Mouse (Mus musculus) heart, postnatal 10 days (tissue): Measurements from ENCODE around the gene Ythdf2. TPM values are rescaled to one million over a fixed set of nuclear protein-coding genes. Genes with fewer than 3 reads are reported as not detected.

Experiments
- DNase-seq, 2 experiments: peaks; one replicate each; pipeline ENCODE4 v3.0.0; 2021
- intact Hi-C: fragments of 180-260 bp; cut with DNase I; formaldehyde crosslinking; loops from one replicate; pipeline ENCODE4 v1.15.1; 2025
- total RNA-seq, 2 experiments: library from RNA; stranded (reverse); gene quantifications; 2 replicates each; pipeline ENCODE4 v1.2.3; 2021

Ythdf2 gene
- total RNA-seq, 2 experiments from 2014 or later = 40.0 to 42.4 TPM

- DNase-seq = peak; percentile 35 to 47
- intact Hi-C loops = no loop called here
Observed at GRCm38 (mm10) chr4:132211091-132211942, 786 bp downstream of the Ythdf2 start.

GRCm38 (mm10) chr4:132210325-132210724, 1.8 kb downstream of the Ythdf2 start:
- DNase-seq = no peak
- intact Hi-C loops = no loop called here

- intact Hi-C loops = loop anchor here (10.0 kb wide), 1 partner anchor 306 kb away; the partner anchor contains the start of gene Sesn2
- DNase-seq = no peak
Observed at GRCm38 (mm10) chr4:132209299-132209698, 2.8 kb downstream of the Ythdf2 start.

- intact Hi-C loops = loop anchor here (10.0 kb wide), 1 partner anchor 308 kb away; the partner anchor contains the start of gene Sesn2
- DNase-seq = no peak
Observed at GRCm38 (mm10) chr4:132207280-132207679, 4.8 kb downstream of the Ythdf2 start.

- intact Hi-C loops = no loop called here
Observed at GRCm38 (mm10) chr4:132198771-132199170, 13.3 kb downstream of the Ythdf2 start.

GRCm38 (mm10) chr4:132198285-132198712, 13.8 kb downstream of the Ythdf2 start:
- intact Hi-C loops = no loop called here
- peak; percentile 29 to 46 for DNase-seq

More at GRCm38 (mm10) chr4:132198771-132199170, 13.3 kb downstream of the Ythdf2 start:
- no peak for DNase-seq

- intact Hi-C loops = no loop called here
- no peak for DNase-seq
Observed at GRCm38 (mm10) chr4:132194975-132195374, 17.1 kb downstream of the Ythdf2 start.

GRCm38 (mm10) chr4:132194373-132194772, 17.7 kb downstream of the Ythdf2 start:
- intact Hi-C loops = no loop called here
- no peak for DNase-seq

- DNase-seq = no peak
- intact Hi-C loops = no loop called here
Observed at GRCm38 (mm10) chr4:132187826-132188401, 24.2 kb downstream of the Ythdf2 start.

- no peak for DNase-seq
- intact Hi-C loops = loop anchor here (5.0 kb wide), 1 partner anchor 164 kb away; no protein-coding TSS in a partner anchor
Observed at GRCm38 (mm10) chr4:132183162-132183561, 28.9 kb downstream of the Ythdf2 start.

- intact Hi-C loops = loop anchor here (5.0 kb wide), 1 partner anchor 165 kb away; no protein-coding TSS in a partner anchor
- DNase-seq = no peak
Observed at GRCm38 (mm10) chr4:132181721-132182658, 30.1 kb downstream of the Ythdf2 start.

GRCm38 (mm10) chr4:132180710-132181109, 31.4 kb downstream of the Ythdf2 start:
- DNase-seq = peak in 1 of 2 experiments; percentile 66
- intact Hi-C loops = loop anchor here (5.0 kb wide), 1 partner anchor 167 kb away; no protein-coding TSS in a partner anchor

GRCm38 (mm10) chr4:132178630-132179059, 33.5 kb downstream of the Ythdf2 start:
- DNase-seq = peak; percentile 71 to 83
- intact Hi-C loops = loop anchor here (1.0 to 10.0 kb wide), 2 partner anchors 89 to 204 kb away; no protein-coding TSS in a partner anchor

- intact Hi-C loops = loop anchor here (10.0 kb wide), 1 partner anchor 202 kb away; no protein-coding TSS in a partner anchor
- no peak for DNase-seq
Observed at GRCm38 (mm10) chr4:132176474-132176873, 35.6 kb downstream of the Ythdf2 start.

GRCm38 (mm10) chr4:132170891-132171290, 41.2 kb downstream of the Ythdf2 start:
- no peak for DNase-seq
- intact Hi-C loops = loop anchor here (10.0 kb wide), 1 partner anchor 196 kb away; no protein-coding TSS in a partner anchor

GRCm38 (mm10) chr4:132169761-132170160, 42.3 kb downstream of the Ythdf2 start:
- intact Hi-C loops = loop anchor here (10.0 kb wide), 1 partner anchor 195 kb away; no protein-coding TSS in a partner anchor
- no peak for DNase-seq

GRCm38 (mm10) chr4:132169271-132169670, 42.8 kb downstream of the Ythdf2 start:
- DNase-seq = no peak
- intact Hi-C loops = no loop called here

GRCm38 (mm10) chr4:132167436-132167835, 44.7 kb downstream of the Ythdf2 start:
- no peak for DNase-seq
- intact Hi-C loops = no loop called here

GRCm38 (mm10) chr4:132166350-132167290, 45.5 kb downstream of the Ythdf2 start:
- intact Hi-C loops = no loop called here
- no peak for DNase-seq
